Comparison of ENCODE assay signal across 19 mouse cellular contexts in genomic region chr1:126688593-126688992, GRCm38 (mm10).
DNase-seq lines count a peak whose midpoint lies in the region; ATAC-seq lines count a peak whose summit lies in the region.
"Had no signal": no experiment of that assay in that cellular context is flagged by ENCODE, and none has a peak within 500 bp of the region (broad histone marks: within the 10 kb centered on the region; RNA-seq: fewer than 3 reads in every experiment).

No protein-coding gene starts in this region.

- ATAC-seq in forebrain, embryonic 13.5 days, result no peak
- no peak for ATAC-seq in forebrain, embryonic 11.5 days (replicated peaks; ENCODE audit: low FRiP score)
- ATAC-seq: liver, postnatal 0 days; Patski had no signal

- H3K27me3 ChIP-seq in forebrain, embryonic 13.5 days, result no peaks in the 10 kb centered on the region
- H3K27me3 ChIP-seq in forebrain, embryonic 11.5 days (ENCODE audit: control insufficient read depth, insufficient read depth, low read length), result no peaks in the 10 kb centered on the region
- H3K27me3 ChIP-seq: limb, embryonic 13.5 days; Patski had no signal

- no peaks in the 10 kb centered on the region for H3K9me3 ChIP-seq in forebrain, embryonic 13.5 days (replicated peaks)
- H3K9me3 ChIP-seq in forebrain, embryonic 11.5 days (ENCODE audit: control insufficient read depth, low read length), result no peaks in the 10 kb centered on the region
- H3K9me3 ChIP-seq: limb, embryonic 13.5 days had no signal

- no peak overlapping the region for H3K9ac ChIP-seq in forebrain, embryonic 13.5 days
- H3K9ac ChIP-seq in forebrain, embryonic 11.5 days (ENCODE audit: low read length), result no peak overlapping the region
- H3K9ac ChIP-seq: limb, embryonic 13.5 days; liver, postnatal 0 days had no signal

- no peaks in the 10 kb centered on the region for H3K36me3 ChIP-seq in forebrain, embryonic 13.5 days (ENCODE audit: poor library complexity, severe bottlenecking)
- H3K36me3 ChIP-seq in forebrain, embryonic 11.5 days (ENCODE audit: control insufficient read depth, insufficient read depth, low read length), result no peaks in the 10 kb centered on the region
- H3K36me3 ChIP-seq: limb, embryonic 13.5 days had no signal

- peaks cover 43% of the 10 kb centered on the region for H3K4me1 ChIP-seq in forebrain, embryonic 13.5 days
- H3K4me1 ChIP-seq in forebrain, embryonic 11.5 days (replicated peaks; ENCODE audit: control insufficient read depth, insufficient read depth, low read length), result peaks cover 5% of the 10 kb centered on the region; the same call in 1 of the 2 replicates

- WGBS in forebrain, embryonic 13.5 days, result 58% methylated on average over 5 of the region's 5 CpGs
- 76% methylated on average over 5 of the region's 5 CpGs for WGBS in forebrain, embryonic 11.5 days

- H3K4me2 ChIP-seq in forebrain, embryonic 13.5 days, result no peak overlapping the region
- no peak overlapping the region for H3K4me2 ChIP-seq in forebrain, embryonic 11.5 days (ENCODE audit: low read depth, low read length, severe bottlenecking)
- H3K4me2 ChIP-seq: limb, embryonic 13.5 days had no signal

- no peak for DNase-seq in forebrain, embryonic 11.5 days (ENCODE audit: low spot score)
- DNase-seq in left cerebral cortex, adult 11 months (ENCODE audit: low spot score), result peak; percentile 18
- DNase-seq in left cerebral cortex, adult 9 months (ENCODE audit: low spot score in 2 of 2), result no peak
- DNase-seq in R1 (ENCODE audit: low read depth, low spot score), result peak; percentile 16
- peak; percentile 43 to 44 for DNase-seq in layer of hippocampus, adult 8-10 months (ENCODE audit: low spot score in 2 of 2)
- no peak for DNase-seq in cerebellum, adult 9-11 months
- DNase-seq in T-cell, adult 2 months (ENCODE audit: low spot score), result no peak
- DNase-seq: adrenal gland, adult 8-10 months; cerebellum, adult 9-10 months; heart, adult 2 months; heart, postnatal 14 days; kidney, adult 11 months; kidney, postnatal 25 days; liver, postnatal 0 days; lung, postnatal 36 days; thymus, postnatal 14 days had no signal

- no peak overlapping the region for H3K4me3 ChIP-seq in forebrain, embryonic 13.5 days
- no peak overlapping the region for H3K4me3 ChIP-seq in forebrain, embryonic 11.5 days (ENCODE audit: low read depth, low read length)
- H3K4me3 ChIP-seq: heart, adult 2 months; limb, embryonic 13.5 days had no signal

- H3K27ac ChIP-seq in forebrain, embryonic 13.5 days, result peak overlapping the region; percentile 45
- H3K27ac ChIP-seq in forebrain, embryonic 11.5 days (ENCODE audit: low read depth, low read length), result no peak overlapping the region
- H3K27ac ChIP-seq: heart, adult 2 months; limb, embryonic 13.5 days had no signal

Comparison
In these comparisons a context has a peak if more than half of its experiments do, and no peak if none do; other contexts are left out.
1. DNase-seq: peak in left cerebral cortex, adult 11 months (single experiment), R1 (single experiment) and layer of hippocampus, adult 8-10 months (2 of 2); none in forebrain, embryonic 11.5 days (single experiment), left cerebral cortex, adult 9 months (0 of 2), cerebellum, adult 9-11 months (single experiment) and T-cell, adult 2 months (single experiment).